Mouse (Mus musculus): Measurements from ENCODE around the gene Pcnx4. TPM values are rescaled to one million over a fixed set of nuclear protein-coding genes. Genes with fewer than 3 reads are reported as not detected.

The Pcnx4 gene
- polyA plus RNA-seq (2015; fragmentation: Nextera tagmentation; extraction: Ambion mirVana): 5.9 and 6.0 TPM in 2 replicates

GRCm38 (mm10) chr12:72536021-72536597 is at the start of gene Pcnx4:
Gene Pcnx4 (plus strand): TSS chr12:72536383.

Other genes with a start within 250 kb of the Pcnx4 start
- 2.4 and 2.9 TPM in 2 replicates for gene Rtn1, start 127.3 kb upstream of the Pcnx4 start, polyA plus RNA-seq (2015; fragmentation: Nextera tagmentation; extraction: Ambion mirVana)
- gene Lrrc9, start 94.5 kb upstream of the Pcnx4 start, polyA plus RNA-seq (2015; fragmentation: Nextera tagmentation; extraction: Ambion mirVana): 0.06 TPM in 1 of 2 replicates, not detected in the other
- gene Gm4756, start 113.3 kb downstream of the Pcnx4 start, polyA plus RNA-seq (2015; fragmentation: Nextera tagmentation; extraction: Ambion mirVana): not detected in 2 replicates
- gene Dhrs7, start 128.5 kb downstream of the Pcnx4 start, polyA plus RNA-seq (2015; fragmentation: Nextera tagmentation; extraction: Ambion mirVana): 45.6 and 54.7 TPM in 2 replicates
- 46.6 and 50.7 TPM in 2 replicates for gene Ppm1a, start 221.1 kb downstream of the Pcnx4 start, polyA plus RNA-seq (2015; fragmentation: Nextera tagmentation; extraction: Ambion mirVana)